Mouse (Mus musculus) layer of hippocampus, postnatal 10 days (tissue): ENCODE data around the gene Barhl1. TPM values are rescaled to one million over a fixed set of nuclear protein-coding genes. Genes with fewer than 3 reads are reported as not detected.

ENCODE experiments used
- DNase-seq, 2 experiments: peaks; one replicate each; pipeline ENCODE4 v3.0.0; 2021; ENCODE audit warnings: low spot score in 2 of 2
- total RNA-seq, 2 experiments: library from RNA; stranded (reverse); gene quantifications; 2 replicates each; pipeline ENCODE4 v1.2.3; 2021

Gene Barhl1
- total RNA-seq, 2 experiments from 2014 or later, result 0.20 to 0.23 TPM

- no peak for DNase-seq
Measured at GRCm38 (mm10) chr2:28863857-28864256, 52.6 kb downstream of the Barhl1 start.

- DNase-seq, result no peak
Measured at GRCm38 (mm10) chr2:28860678-28861423, 55.6 kb downstream of the Barhl1 start.

- DNase-seq, result no peak
Measured at GRCm38 (mm10) chr2:28859303-28859702, 57.2 kb downstream of the Barhl1 start.

Other genes starting within 250 kb of the Barhl1 start
- under 1 TPM in 1 of 2 experiments, not detected in 1; 0.96 TPM for gene Spaca9, start 216.9 kb downstream of the Barhl1 start, total RNA-seq
- 1 to 10 TPM; 1.8 TPM for gene Ak8, start 216.5 kb downstream of the Barhl1 start, total RNA-seq
- 10 to 100 TPM; 40.3 to 46.9 TPM for gene Gtf3c4, start 76.3 kb downstream of the Barhl1 start, total RNA-seq
- 1 to 10 TPM; 9.1 TPM for gene Ddx31, start 76.3 kb downstream of the Barhl1 start, total RNA-seq
- 1 to 10 TPM in 1 of 2 experiments, under 1 TPM in 1; 0.64 to 1.2 TPM for gene Cfap77, start 138.4 kb upstream of the Barhl1 start, total RNA-seq
- 10 to 100 TPM; 10.5 to 12.0 TPM for gene Ttf1, start 143.6 kb upstream of the Barhl1 start, total RNA-seq
- gene Setx, start 207.5 kb upstream of the Barhl1 start, total RNA-seq, result 10 to 100 TPM; 48.1 to 49.4 TPM